22 mouse cellular contexts compared by ENCODE assay signal in the genomic region with DNA sequence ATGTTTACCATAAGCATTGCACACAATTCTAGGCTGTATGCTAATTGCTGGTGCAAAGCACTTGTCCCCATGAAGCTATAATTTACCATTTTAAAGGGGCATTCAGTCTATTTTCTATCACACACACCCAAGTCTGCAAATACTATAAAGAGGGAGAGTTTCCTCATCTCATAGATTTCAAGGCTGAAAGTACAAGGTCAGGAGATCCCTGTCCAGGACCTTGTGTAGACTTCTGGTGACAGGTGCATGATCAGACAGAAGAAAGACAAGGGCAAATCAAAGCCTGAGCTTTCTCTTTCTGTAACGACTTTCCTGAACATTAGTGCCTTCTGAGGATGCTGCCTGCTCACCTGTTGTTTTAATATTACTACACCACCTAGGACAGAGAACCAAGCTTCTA.
A peak's percentile ranks its signal among the peaks of the same experiment; 100 is the strongest.
DNase-seq lines count a peak whose midpoint lies in the region; ATAC-seq and TF ChIP-seq lines count a peak whose summit lies in the region.
"Had no signal": no experiment of that assay in that cellular context is flagged by ENCODE, and none has a peak within 500 bp of the region (broad histone marks: within the 10 kb centered on the region; RNA-seq: fewer than 3 reads in every experiment).

No protein-coding gene starts in this region.

- DNase-seq in large intestine, adult 2 months (ENCODE audit: low read depth, low spot score), result peak; percentile 31
- no peak for DNase-seq in adrenal gland, postnatal 14 days
- DNase-seq in right cerebral cortex, adult 2 months (ENCODE audit: low spot score in 2 of 2), result no peak
- no peak for DNase-seq in lung, postnatal 4 days
- no peak for DNase-seq in c-Kit-positive CD71-positive TER-119-positive erythroid progenitor cells, embryonic 14.5 days (ENCODE audit: low spot score)
- DNase-seq: adrenal gland, adult 2 months; adrenal gland, adult 8-10 months; adrenal gland, postnatal 10 days; adrenal gland, postnatal 25 days; adrenal gland, postnatal 36 days; B cell, adult 2 months; cerebellum, adult 11 months; cerebellum, adult 18-20 months; cerebellum, adult 2 months had no signal

- no peak overlapping the region for H3K4me2 ChIP-seq in intestine, embryonic 15.5 days (replicated peaks)
- H3K4me2 ChIP-seq in intestine, embryonic 16.5 days (ENCODE audit: low read depth, low read length), result no peak overlapping the region
- H3K4me2 ChIP-seq in intestine, postnatal 0 days (replicated peaks; ENCODE audit: low read depth), result no peak overlapping the region

- H3K27ac ChIP-seq in intestine, embryonic 15.5 days, result no peak overlapping the region
- no peak overlapping the region for H3K27ac ChIP-seq in intestine, embryonic 16.5 days (ENCODE audit: low read length)
- H3K27ac ChIP-seq in intestine, postnatal 0 days (ENCODE audit: low read depth, low read length), result no peak overlapping the region

- ATAC-seq in intestine, embryonic 15.5 days, result peak; percentile 65
- ATAC-seq in intestine, embryonic 16.5 days, result peak; percentile 80
- 0 out of 2 replicates have a peak, but pooled peaks have one; percentile 33 for ATAC-seq in intestine, postnatal 0 days
- ATAC-seq: activated CD4-positive, CD25-positive, alpha-beta regulatory T cell, adult 4 months; CD4-positive, CD25-positive, alpha-beta regulatory T cell, adult 4 months; Patski had no signal

- H3K27me3 ChIP-seq in intestine, embryonic 15.5 days (replicated peaks), result no peaks in the 10 kb centered on the region
- no peaks in the 10 kb centered on the region for H3K27me3 ChIP-seq in intestine, embryonic 16.5 days (replicated peaks; ENCODE audit: control insufficient read depth, insufficient read depth, low read length)
- no peaks in the 10 kb centered on the region for H3K27me3 ChIP-seq in intestine, postnatal 0 days (replicated peaks; ENCODE audit: control insufficient read depth, insufficient read depth, low read length)
- H3K27me3 ChIP-seq: CH12.LX, Patski had no signal

- H3K4me1 ChIP-seq in intestine, embryonic 15.5 days (replicated peaks), result no peaks in the 10 kb centered on the region
- H3K4me1 ChIP-seq in intestine, embryonic 16.5 days (ENCODE audit: control insufficient read depth, insufficient read depth, low read length), result no peaks in the 10 kb centered on the region
- H3K4me1 ChIP-seq in intestine, postnatal 0 days (replicated peaks; ENCODE audit: control insufficient read depth, insufficient read depth, low read length), result no peaks in the 10 kb centered on the region

- WGBS in intestine, embryonic 15.5 days, result 68% methylated on average over 1 of the region's 1 CpGs
- WGBS in intestine, embryonic 16.5 days, result 62% methylated on average over 1 of the region's 1 CpGs
- WGBS in intestine, postnatal 0 days, result 35% methylated on average over 1 of the region's 1 CpGs
- 21% methylated on average over 1 of the region's 1 CpGs for WGBS in large intestine, adult 2 months

- no peak for TF ChIP-seq CTCF in intestine, postnatal 0 days (IDR thresholded peaks at IDR 0.05; ENCODE audit: low read depth)

- no peak overlapping the region for H3K9ac ChIP-seq in intestine, embryonic 15.5 days
- no peak overlapping the region for H3K9ac ChIP-seq in intestine, embryonic 16.5 days (ENCODE audit: low read depth, low read length)
- H3K9ac ChIP-seq in intestine, postnatal 0 days (ENCODE audit: low read depth, low read length), result no peak overlapping the region

- no peaks in the 10 kb centered on the region for H3K36me3 ChIP-seq in intestine, embryonic 15.5 days
- H3K36me3 ChIP-seq in intestine, embryonic 16.5 days (ENCODE audit: control insufficient read depth, insufficient read depth, low read length), result no peaks in the 10 kb centered on the region
- no peaks in the 10 kb centered on the region for H3K36me3 ChIP-seq in intestine, postnatal 0 days (ENCODE audit: control insufficient read depth, insufficient read depth)
- H3K36me3 ChIP-seq: G1E had no signal

- no peaks in the 10 kb centered on the region for H3K9me3 ChIP-seq in intestine, embryonic 15.5 days
- no peaks in the 10 kb centered on the region for H3K9me3 ChIP-seq in intestine, embryonic 16.5 days (ENCODE audit: control insufficient read depth, low read length)
- no peaks in the 10 kb centered on the region for H3K9me3 ChIP-seq in intestine, postnatal 0 days (ENCODE audit: control insufficient read depth)

- no peak overlapping the region for H3K4me3 ChIP-seq in intestine, embryonic 15.5 days (replicated peaks)
- no peak overlapping the region for H3K4me3 ChIP-seq in intestine, embryonic 16.5 days (ENCODE audit: low read length)
- H3K4me3 ChIP-seq in intestine, postnatal 0 days (ENCODE audit: low read depth, low read length), result no peak overlapping the region
